Mouse (Mus musculus): Measurements from ENCODE around the gene Otol1. TPM values are rescaled to one million over a fixed set of nuclear protein-coding genes. Genes with fewer than 3 reads are reported as not detected.

Otol1 gene
- polyA plus RNA-seq, 1 experiment from 2014 or later, result not detected

GRCm38 (mm10) chr3:70035593-70035992 is 28.2 kb downstream of the Otol1 start:
- no peaks in the 10 kb centered on the region for H3K27me3 ChIP-seq
- H3K36me3 ChIP-seq (replicated peaks), result no peaks in the 10 kb centered on the region
- H3K4me3 ChIP-seq (replicated peaks), result no peak overlapping the region
- H3K27ac ChIP-seq (replicated peaks), result no peak overlapping the region
- H3K4me2 ChIP-seq, result no peak overlapping the region
- ATAC-seq (ENCODE audit: insufficient read depth), result no peak
- 37% methylated on average over 4 of the region's 4 CpGs for WGBS (ENCODE audit: insufficient replicate concordance)
- H3K9ac ChIP-seq, result no peak overlapping the region
- no peaks in the 10 kb centered on the region for H3K4me1 ChIP-seq (replicated peaks)
- H3K9me3 ChIP-seq (replicated peaks), result no peaks in the 10 kb centered on the region

Other genes with a start within 250 kb of the Otol1 start
- gene Sptssb, start 147.7 kb upstream of the Otol1 start, polyA plus RNA-seq (2015; fragmentation: Nextera tagmentation; extraction: Ambion mirVana), result 0.06 and 0.21 TPM in 2 replicates

Measured in liver, embryonic 15.5 days (tissue).